Mouse (Mus musculus): ENCODE data around the gene Cbx3.

Gene Cbx3

GRCm38 (mm10) chr6:51524321-51524931, 54.3 kb downstream of the Cbx3 start:
- peak; percentile 76 for DNase-seq (ENCODE audit: low spot score)

- no peak for DNase-seq (ENCODE audit: low spot score)
These were observed 54.8 kb downstream of the Cbx3 start for GRCm38 (mm10) chr6:51525001-51525400.

- DNase-seq (ENCODE audit: low spot score): no peak
These were observed 59.3 kb downstream of the Cbx3 start for GRCm38 (mm10) chr6:51529457-51529856.
